Mouse (Mus musculus) intestine, postnatal 0 days (tissue): ENCODE data around the gene Lman2. TPM values are rescaled to one million over a fixed set of nuclear protein-coding genes. Genes with fewer than 3 reads are reported as not detected.

Experiments used
- ATAC-seq: fragments of 200-750 bp; cut with Nextera tagmentation; 2 replicates; pipeline ENCODE4 v1.8.0; 2017; ENCODE audit warnings: mild to moderate bottlenecking, moderate TSS enrichment, moderate library complexity
- H3K27ac ChIP-seq: fragments of 300-500 bp; sonication (generic); 2 replicates; pipeline ENCODE4 v1.5.1; 2014; ENCODE audit warnings: mild to moderate bottlenecking, low read depth, low read length, moderate library complexity
- H3K27me3 ChIP-seq: fragments of 300-500 bp; sonication (generic); replicated peaks from 2 replicates; pipeline ENCODE4 v1.6.1; 2014; ENCODE audit warnings: low read length, mixed read lengths; ENCODE audit not compliant: control insufficient read depth, insufficient read depth
- H3K36me3 ChIP-seq: fragments of 300-500 bp; sonication (generic); 2 replicates; pipeline ENCODE4 v1.6.1; 2014; ENCODE audit warnings: mild to moderate bottlenecking, moderate library complexity; ENCODE audit not compliant: control insufficient read depth, insufficient read depth
- H3K4me1 ChIP-seq: fragments of 300-500 bp; sonication (generic); replicated peaks from 2 replicates; pipeline ENCODE4 v1.6.1; 2014; ENCODE audit warnings: antibody characterized with exemption, low read length, mixed read lengths; ENCODE audit not compliant: control insufficient read depth, insufficient read depth
- H3K4me2 ChIP-seq: fragments of 300-500 bp; sonication (generic); replicated peaks from 2 replicates; pipeline ENCODE4 v1.6.1; 2014; ENCODE audit warnings: low read depth, mild to moderate bottlenecking, moderate library complexity
- H3K4me3 ChIP-seq: fragments of 300-500 bp; sonication (generic); 2 replicates; pipeline ENCODE4 v1.5.1; 2014; ENCODE audit warnings: low read depth, low read length
- H3K9ac ChIP-seq: fragments of 300-500 bp; sonication (generic); 2 replicates; pipeline ENCODE4 v1.6.1; 2014; ENCODE audit warnings: mild to moderate bottlenecking, low read depth, low read length
- H3K9me3 ChIP-seq: fragments of 300-500 bp; sonication (generic); 2 replicates; pipeline ENCODE4 v1.6.1; 2016; ENCODE audit warnings: mixed run types; ENCODE audit not compliant: control insufficient read depth
- CTCF ChIP-seq: sonication (generic); IDR thresholded peaks from 2 replicates; pipeline ENCODE4 v1.5.1; 2016; ENCODE audit warnings: low read depth, mild to moderate bottlenecking, control low read depth, antibody characterized with exemption, moderate library complexity
- WGBS: fragments of 180-500 bp; shearing (Covaris S2); extraction: QIAGEN DNeasy Blood & Tissue Kit; methylation state at CpG from one replicate; pipeline ENCODE4 v1.1.7; 2014; 5-methylcytosine and 5-hydroxymethylcytosine counted together
- polyA plus RNA-seq: library from polyadenylated mRNA; unstranded; fragments of >200 nt; fragmentation: Nextera tagmentation; extraction: Ambion mirVana; gene quantifications from 2 replicates; pipeline ENCODE4 v1.2.1, GENCODE M21; 2015

The Lman2 gene
- polyA plus RNA-seq, 1 experiment from 2014 or later, result 85.3 TPM

DNA sequence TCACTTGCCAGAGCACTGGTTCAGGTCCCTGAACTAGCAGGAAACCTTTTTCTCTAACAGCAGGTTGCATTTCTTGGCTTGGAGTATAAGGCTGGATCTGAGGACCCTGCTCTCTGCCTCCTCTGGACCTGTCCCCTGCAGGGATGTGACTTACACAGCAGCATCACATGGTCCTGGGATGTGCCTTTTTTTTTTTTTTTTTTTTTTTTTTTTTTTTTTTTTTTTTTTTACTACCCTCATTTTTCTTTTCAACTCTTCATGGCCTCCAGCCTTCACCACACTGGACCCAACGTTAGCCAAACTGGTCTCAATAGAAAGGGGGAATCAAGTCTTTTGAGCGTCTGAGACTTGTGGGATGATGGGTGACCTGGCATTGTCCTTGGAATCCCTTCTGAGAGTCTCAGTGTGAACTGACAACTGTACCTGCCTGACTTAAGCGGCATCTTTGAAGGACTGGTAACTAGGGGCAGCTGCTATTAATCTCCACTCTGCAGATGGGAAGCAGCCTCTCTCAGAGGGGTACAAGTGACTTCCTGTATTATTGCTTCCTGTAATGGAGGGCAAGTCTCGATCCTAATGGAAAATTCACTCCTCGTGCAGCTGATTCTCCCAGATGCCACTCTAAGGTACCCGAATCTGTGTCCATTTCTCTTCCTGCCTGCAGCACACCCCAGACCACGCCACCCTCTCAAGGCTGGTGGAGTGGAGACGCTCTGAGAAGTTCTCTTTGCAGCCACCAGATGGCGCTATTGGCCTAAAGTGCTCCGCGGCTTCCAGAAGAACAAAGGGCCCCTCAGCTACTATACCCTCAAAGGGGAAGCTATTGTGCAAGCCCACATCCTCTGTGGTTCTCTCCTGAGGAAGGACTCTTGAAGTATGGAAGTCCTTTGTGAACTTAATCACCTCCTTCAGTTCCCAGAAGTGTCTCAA, 42.5 kb upstream of the Lman2 start:
- Histone ChIP-seq H3K27me3 (peaks cover 9% of the 10 kb centered on the region; the same call in 1 of the 2 replicates), H3K4me1 (no peaks in the 10 kb centered on the region), H3K4me3 (no peak overlapping the region), H3K9ac (no peak overlapping the region), H3K27ac (no peak overlapping the region), H3K9me3 (no peaks in the 10 kb centered on the region), H3K36me3 (no peaks in the 10 kb centered on the region), H3K4me2 (peak overlapping the region; percentile 28)
- WGBS, result 11% methylated on average over 11 of the region's 11 CpGs
- no peak; the same call in 1 of the 2 replicates for ATAC-seq
- TF ChIP-seq CTCF, result peak; percentile 94

DNA sequence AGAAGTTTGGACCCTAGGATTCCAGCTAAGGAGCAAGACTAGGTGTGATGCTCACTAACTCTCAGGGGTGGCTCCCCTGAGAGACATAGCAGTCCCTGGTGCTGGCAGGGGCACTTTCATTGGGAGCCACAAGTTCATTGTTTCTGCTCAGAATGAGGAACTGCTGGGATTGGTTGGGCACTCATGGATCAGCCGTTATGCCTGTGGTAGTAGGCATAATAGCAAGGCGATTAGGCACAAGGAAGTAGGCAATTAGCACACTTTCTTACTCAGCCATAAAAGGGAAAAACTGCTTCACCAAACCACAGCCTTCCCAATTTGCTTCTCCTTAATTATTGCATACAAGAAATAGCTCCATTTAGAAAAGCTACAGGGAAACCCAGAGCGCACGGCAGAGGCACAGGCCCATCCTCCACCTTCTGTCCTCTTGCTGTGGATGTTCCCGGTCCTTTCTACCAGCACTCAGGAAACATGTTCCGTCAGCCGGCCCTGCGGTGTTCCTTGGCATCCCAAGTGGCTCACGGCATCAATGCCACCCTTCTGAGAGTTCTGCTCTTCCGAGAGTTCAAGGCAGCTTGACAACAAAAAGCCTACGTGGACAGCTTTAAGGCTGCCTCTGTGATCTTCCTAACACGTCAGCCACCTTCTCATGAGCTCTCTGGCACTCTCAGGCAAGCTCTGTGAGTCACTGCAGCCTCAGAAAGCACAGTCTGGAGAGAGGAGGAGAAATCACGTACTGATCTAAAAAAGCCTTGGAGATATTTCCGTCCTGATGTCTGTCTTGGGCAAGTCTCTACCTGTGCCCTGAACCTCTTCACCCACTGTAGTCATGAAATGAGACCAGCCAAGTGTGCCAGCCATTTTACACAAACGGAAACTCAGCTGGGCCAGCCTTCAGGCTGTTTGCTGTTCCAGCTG, 41.6 kb upstream of the Lman2 start:
- H3K4me2 ChIP-seq, result no peak overlapping the region
- ATAC-seq, result no peak
- 73% methylated on average over 15 of the region's 15 CpGs for WGBS
- TF ChIP-seq CTCF, result no peak
- no peaks in the 10 kb centered on the region for H3K4me1 ChIP-seq
- peaks cover 9% of the 10 kb centered on the region; the same call in 1 of the 2 replicates for H3K27me3 ChIP-seq
- no peaks in the 10 kb centered on the region for H3K9me3 ChIP-seq
- no peaks in the 10 kb centered on the region for H3K36me3 ChIP-seq
- no peak overlapping the region for H3K4me3 ChIP-seq
- no peak overlapping the region for H3K27ac ChIP-seq
- H3K9ac ChIP-seq, result no peak overlapping the region

DNA sequence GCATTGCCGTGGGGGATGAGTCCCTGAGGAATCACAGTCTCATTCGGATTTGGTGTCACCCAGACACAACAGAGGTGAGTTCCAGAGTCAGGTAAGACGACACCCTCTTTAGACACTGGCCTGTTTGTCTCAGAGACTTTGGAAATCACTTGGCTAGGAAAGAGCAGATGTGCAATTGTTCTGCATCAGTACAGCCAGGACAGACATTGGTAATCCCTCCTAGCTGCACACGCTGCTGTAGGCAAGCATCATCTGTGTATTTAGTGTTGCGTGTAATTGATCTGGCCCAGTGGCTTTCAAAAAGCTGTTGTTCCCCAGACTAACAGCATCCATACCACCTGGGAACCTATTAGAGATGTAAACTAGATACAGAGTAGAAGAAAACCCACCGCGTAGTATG, 40.7 kb upstream of the Lman2 start:
- no peaks in the 10 kb centered on the region for H3K9me3 ChIP-seq
- no peaks in the 10 kb centered on the region for H3K4me1 ChIP-seq
- TF ChIP-seq CTCF, result no peak
- no peaks in the 10 kb centered on the region for H3K36me3 ChIP-seq
- H3K27ac ChIP-seq, result no peak overlapping the region
- no peak overlapping the region for H3K9ac ChIP-seq
- H3K4me2 ChIP-seq, result no peak overlapping the region
- WGBS, result 71% methylated on average over 7 of the region's 7 CpGs
- H3K27me3 ChIP-seq, result peaks cover 9% of the 10 kb centered on the region; the same call in 1 of the 2 replicates
- H3K4me3 ChIP-seq, result no peak overlapping the region
- no peak for ATAC-seq

DNA sequence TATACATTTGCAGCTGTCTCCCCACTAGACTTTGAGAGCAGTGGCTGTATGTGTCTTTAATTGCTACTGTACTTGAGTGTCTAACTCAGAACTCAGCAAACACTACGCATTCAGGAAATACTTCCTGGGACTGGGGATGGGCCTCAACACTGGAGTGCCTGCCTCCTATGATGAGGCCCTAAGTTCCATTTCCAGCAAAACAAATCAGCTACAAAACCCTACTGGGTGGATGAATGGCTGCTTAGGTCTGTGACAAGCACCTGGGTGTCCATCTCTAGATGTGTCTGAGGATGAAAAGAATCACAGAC, 37.4 kb upstream of the Lman2 start:
- peak; percentile 65; the same call in 1 of the 2 replicates for ATAC-seq
- no peak overlapping the region for H3K9ac ChIP-seq
- no peak overlapping the region; the same call in 1 of the 2 replicates for H3K27ac ChIP-seq
- H3K4me1 ChIP-seq, result no peaks in the 10 kb centered on the region
- 26% methylated on average over 1 of the region's 1 CpGs for WGBS
- H3K9me3 ChIP-seq, result no peaks in the 10 kb centered on the region
- H3K4me3 ChIP-seq, result no peak overlapping the region
- peaks cover 9% of the 10 kb centered on the region; the same call in 1 of the 2 replicates for H3K27me3 ChIP-seq
- no peak for TF ChIP-seq CTCF
- H3K36me3 ChIP-seq, result no peaks in the 10 kb centered on the region
- H3K4me2 ChIP-seq, result no peak overlapping the region

DNA sequence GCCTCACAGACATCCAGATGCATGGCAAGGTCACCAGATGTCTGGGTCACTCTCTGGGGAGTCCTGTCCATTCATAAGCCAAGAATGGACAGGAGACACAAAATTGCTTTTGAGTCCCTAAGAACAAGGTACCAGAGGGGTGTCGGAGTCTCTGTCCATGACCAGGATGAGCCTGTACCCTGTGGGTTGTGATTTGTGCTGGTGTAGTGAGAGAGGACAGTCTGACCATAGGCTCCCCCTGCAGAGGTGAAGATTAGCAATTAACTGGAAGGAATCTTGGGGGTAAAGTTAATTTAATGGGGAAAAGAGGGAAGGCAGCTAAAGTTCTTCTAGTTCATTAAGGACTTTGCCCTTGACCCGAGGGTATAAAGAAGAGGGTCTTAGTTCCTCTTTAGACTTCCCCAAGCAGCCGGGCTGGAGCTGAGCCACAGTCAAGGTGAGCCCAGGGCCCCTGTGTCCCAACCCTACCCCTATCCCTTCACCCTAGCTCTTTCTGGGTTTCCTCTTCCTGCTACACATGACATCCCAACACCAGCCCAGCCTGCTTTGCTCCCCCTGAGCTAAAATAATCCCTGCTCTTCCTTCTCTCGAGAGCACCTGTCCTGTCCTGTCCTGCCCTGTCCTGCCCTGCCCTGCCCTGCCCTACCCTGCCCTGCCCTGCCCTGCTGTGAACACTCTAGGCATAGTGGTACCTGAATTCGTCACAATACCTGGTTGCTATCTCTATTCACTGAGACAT, 36.9 kb upstream of the Lman2 start:
- Histone ChIP-seq H3K36me3 (no peaks in the 10 kb centered on the region), H3K4me3 (no peak overlapping the region), H3K27me3 (peaks cover 9% of the 10 kb centered on the region; the same call in 1 of the 2 replicates), H3K4me2 (no peak overlapping the region), H3K9ac (no peak overlapping the region), H3K27ac (no peak overlapping the region), H3K9me3 (no peaks in the 10 kb centered on the region), H3K4me1 (no peaks in the 10 kb centered on the region)
- peak; percentile 82 for ATAC-seq
- no peak for TF ChIP-seq CTCF
- WGBS, result 37% methylated on average over 5 of the region's 5 CpGs
